Mouse (Mus musculus) ovary, postnatal 10 days (tissue): ENCODE results near the gene Tbc1d16.
A peak's percentile ranks its signal among the peaks of the same experiment; 100 is the strongest.

Experiments
- DNase-seq: peaks from one replicate; pipeline ENCODE4 v3.0.0; 2022; ENCODE audit warnings: low spot score

Gene Tbc1d16

DNA sequence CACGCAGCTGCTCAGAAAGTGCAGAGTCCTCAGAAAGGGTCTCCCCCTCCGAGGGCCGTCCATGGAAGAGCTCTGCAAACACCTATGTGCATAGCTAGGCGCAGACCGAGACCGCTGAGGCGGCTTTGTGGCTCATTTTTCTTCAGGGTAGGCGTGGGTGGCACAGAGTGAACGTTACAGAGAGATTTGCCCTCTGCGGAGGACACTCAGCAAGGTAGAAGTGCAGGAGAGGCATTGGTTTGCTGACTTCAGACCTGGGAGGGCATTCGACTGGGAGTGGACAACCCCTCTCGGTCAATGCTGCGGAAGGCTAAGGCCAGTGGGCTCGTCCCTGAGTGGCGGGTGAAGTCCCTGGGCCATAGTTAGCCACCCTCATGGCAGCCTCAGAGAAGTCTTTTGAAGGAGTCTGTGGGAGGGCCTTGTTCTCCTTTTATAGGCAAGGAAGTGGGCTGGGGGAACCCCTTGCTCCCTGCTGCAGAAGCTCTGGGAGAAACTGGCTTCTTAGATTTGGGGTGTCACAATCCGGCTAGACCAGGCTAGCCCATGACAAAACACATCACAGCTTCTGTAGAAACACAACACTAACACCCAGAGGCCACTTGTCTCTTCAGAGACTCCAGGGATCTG lies 84.8 kb downstream of the Tbc1d16 start:
- DNase-seq, result no peak

- DNase-seq, result no peak
Measured at GRCm38 (mm10) chr11:119142615-119143014, 85.7 kb downstream of the Tbc1d16 start.

DNA sequence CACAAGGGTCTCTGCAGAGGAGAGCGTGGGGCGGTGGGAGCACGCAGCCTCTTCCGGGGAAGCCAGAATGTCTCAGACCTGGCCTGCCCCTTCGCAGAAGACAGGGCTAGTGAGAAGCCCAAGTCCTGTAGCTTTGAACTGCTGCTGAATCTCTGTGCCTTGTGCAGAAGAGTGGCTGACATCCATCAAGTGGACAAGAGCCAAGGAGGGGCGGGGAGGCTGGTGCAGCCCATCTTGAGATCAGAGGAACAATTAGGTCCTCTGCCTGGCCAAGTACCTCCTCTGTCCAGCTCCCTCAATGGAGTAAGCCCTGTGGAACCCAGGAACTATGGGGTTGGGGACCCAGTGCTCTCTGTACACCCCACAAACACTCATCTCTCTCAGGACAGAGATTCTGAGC lies 89.3 kb downstream of the Tbc1d16 start:
- DNase-seq, result no peak

DNA sequence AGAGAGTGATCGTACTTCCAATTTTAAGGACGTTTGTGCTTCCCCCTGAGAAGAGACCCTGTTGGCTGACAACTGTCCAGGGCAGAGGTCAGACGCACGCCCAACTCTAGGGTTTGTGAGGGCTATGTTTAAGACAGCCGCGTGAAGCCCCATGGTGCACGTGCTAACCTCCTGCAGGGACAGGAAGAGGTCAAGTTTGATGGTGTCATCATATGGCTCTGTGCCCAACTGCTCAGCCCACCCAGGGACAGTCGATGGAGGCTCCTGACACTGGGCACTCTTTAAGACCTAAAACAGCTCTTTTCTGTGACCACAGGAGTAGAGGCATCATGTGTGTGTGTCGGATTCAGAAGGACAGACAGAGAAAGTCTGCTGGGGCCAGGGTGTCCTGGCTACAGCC lies 90.1 kb downstream of the Tbc1d16 start:
- DNase-seq, result no peak

GRCm38 (mm10) chr11:119134586-119134985 lies 93.7 kb downstream of the Tbc1d16 start:
- DNase-seq, result no peak

DNA sequence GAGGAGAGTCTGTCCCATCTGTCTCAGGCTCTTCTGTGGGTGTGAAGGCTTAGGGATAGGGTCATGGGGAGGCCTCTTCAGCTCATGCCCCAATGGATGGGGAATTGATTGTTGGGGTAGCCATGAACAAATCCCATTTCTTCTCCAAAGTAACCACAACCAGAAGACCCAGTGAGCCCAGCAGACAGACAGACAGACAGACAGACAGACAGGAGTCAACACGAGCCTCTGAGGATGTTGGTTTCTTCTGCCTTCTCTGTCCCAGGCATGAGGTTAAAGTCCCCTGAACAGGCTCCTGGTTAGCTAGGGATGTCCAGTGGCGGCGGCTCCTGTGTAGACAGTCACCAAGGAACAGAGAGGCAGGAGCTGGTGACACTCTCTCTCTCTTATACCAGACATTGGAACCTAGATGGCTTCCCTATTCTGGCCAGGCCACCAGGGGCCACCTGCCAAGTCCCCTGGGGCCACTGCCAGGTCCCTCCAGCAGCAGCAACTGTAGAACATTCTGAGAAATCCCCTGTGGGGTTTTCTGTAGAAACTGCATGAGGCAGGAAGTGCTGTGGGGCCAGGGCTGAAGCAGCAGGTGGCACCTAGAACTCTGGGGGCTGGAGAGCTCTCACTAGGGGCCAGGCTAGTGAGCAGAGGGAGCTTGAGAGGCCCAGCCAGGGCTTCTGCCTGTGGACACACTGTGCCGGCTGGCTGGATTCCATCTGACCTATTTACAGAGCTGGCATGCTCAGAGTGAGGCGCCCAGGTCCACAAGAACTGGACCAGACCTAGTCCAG lies 94.7 kb downstream of the Tbc1d16 start:
- no peak for DNase-seq

- no peak for DNase-seq
Measured at GRCm38 (mm10) chr11:119132198-119133035, 95.9 kb downstream of the Tbc1d16 start.

- DNase-seq, result no peak
Measured at GRCm38 (mm10) chr11:119130081-119130765, 98.1 kb downstream of the Tbc1d16 start.

DNA sequence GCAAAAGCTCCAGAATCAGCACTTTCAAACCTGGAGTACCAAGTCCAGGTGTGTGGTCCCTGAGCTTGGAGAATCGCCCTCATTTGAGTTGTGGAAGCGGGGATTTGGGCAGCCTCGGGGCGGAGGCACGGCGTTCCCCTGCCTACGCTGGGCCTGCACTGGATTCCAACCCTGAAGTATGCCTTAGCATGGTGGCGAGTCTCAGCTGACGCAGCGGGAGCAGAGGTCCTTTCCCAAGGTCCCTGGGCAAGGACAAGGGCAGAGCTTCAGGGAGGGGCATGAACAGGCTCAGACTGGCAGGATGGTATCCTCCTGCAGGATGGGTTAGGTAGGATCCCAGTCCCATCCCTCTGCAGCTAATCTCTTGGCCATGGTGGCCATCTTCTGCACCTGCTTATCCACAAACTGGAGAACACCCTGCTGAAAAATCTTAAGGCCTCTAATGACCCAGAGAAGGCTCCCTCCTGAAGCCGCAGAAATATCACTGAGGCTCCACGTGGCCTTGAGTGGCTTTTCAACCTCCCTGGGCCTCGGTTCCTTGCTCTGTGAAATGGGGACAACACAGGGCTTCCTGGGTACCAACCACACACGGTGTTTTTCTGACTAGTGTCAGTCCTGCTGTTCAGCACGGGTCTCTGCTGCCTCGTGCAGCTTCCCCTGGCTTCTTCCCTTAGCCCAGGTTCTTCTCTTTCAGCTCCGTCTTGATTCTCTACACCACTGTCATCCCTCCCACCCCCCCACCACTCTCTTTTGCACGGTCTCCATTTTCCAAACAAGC lies 98.8 kb downstream of the Tbc1d16 start:
- DNase-seq, result no peak

- no peak for DNase-seq
Measured at GRCm38 (mm10) chr11:119128668-119129280, 99.5 kb downstream of the Tbc1d16 start.

DNA sequence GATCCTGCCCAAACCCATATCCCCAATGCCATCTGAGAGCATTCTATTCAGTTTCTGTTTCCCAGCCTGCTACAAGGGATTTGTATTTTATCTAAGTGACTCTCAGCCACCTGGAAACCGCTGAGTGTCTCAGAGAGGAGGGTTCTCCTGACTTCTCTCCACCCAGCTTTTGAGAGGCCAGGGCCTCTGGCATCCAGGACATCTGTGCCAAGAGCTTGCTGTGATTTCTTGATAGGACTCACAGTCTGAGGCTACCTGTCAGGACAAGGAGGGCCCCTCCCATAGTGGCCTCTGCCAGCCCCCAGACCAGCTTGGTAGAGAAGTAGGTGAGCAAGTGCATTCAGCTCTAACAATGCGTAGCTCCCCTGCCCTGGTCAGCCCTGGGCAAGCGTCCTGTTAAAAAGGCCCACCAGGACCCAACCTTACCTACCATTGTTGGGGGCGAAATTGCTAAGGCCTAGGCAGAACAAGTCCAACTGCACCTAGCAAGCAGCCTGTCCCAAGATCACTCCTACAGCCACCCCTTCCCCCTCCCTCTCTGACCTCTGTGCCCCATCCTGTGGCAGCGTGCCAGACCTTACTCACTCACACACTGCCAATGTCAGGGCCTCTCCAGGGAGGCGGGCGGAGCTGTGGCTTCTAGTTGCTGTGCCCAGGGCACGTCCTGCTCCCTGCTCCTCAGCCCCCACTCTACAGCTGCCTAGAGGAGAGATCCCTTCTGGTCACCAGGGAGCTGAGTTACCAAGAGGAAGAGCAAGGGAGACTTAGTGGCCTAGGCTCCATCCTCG lies 100.4 kb downstream of the Tbc1d16 start:
- peak; percentile 29 for DNase-seq

DNA sequence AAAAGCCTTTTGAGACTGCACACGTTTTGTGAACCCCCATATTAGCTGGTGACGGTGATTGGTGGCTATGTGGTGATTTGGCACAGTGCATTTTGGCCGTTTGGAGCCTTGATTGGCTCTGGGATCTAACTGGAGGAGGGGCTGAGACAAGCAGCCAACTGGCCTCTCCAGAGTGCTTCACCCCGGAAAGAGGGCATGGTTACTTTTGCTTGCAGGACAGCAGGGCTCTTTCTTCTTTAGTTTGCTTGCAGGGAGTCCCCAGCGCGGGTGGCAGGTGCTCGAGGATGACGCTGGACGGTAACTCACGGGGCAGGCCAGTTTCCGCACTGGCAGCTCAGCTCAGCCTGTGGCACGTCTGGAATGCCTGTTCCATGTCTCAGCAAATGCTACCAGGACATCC lies 101.2 kb downstream of the Tbc1d16 start:
- DNase-seq, result no peak

DNA sequence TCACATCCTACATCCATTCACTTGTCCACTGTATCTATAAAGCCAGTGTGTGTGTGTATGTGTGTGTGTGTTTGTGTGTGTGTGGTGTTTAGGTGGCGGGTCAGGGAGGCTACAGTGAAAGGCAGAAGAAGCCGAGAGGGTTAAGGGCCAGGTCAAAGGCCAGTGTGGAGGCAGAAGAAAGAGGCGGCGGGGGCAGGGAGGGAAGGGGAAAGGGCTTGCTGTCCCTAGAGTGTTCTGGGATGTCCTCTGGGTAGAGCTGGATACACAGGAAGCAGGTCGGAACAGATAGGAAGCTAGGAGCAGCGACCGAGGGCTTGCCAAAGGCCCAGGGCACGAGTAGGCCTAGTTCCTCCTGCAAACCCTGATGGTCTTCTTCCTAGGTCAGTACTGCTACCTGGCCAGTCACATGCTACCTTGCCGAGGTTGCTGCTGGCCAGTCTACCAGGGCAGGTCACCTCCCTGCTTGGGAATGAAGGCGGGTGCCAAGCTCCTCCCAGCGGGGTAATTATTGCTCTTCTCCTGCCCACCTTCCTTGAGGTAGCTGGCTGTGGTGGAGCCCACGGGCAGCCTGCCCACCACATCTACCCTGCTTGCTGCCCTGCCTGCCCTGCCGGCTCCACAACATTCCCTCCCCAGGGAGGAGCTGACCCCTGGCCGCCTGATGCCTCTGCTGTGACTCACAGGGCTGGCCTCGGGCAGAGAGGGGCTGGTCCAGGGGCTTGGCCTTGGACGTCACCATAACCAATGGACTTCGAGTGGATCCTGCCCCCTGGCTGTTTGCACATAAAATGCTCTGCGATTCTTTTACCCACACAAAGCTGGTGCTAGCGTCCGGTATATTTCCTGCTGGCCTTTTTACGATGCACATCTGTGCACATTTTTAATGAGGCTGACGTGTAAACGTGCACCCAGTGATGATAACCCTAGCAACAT lies 102.1 kb downstream of the Tbc1d16 start:
- DNase-seq, result peak; percentile 62

DNA sequence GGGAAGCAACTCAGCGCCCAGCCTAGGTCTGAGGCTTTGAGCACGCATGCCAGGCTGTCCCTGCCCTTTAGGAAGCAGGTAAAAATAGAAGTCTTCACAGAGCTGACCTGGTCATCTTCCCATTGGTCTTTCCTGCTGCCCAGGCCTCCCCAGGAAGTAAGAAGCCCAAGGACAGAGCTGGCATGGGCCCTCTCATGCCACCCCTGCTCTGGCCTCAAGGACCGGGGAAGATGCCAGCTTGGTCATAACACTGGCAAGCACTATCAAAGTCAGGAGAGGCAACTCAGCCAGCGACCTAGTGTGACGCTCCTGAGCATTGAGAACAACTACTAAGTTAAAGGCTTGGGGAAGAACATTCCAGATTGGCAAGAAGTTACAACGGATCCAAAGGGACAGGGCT lies 103.8 kb downstream of the Tbc1d16 start:
- no peak for DNase-seq

DNA sequence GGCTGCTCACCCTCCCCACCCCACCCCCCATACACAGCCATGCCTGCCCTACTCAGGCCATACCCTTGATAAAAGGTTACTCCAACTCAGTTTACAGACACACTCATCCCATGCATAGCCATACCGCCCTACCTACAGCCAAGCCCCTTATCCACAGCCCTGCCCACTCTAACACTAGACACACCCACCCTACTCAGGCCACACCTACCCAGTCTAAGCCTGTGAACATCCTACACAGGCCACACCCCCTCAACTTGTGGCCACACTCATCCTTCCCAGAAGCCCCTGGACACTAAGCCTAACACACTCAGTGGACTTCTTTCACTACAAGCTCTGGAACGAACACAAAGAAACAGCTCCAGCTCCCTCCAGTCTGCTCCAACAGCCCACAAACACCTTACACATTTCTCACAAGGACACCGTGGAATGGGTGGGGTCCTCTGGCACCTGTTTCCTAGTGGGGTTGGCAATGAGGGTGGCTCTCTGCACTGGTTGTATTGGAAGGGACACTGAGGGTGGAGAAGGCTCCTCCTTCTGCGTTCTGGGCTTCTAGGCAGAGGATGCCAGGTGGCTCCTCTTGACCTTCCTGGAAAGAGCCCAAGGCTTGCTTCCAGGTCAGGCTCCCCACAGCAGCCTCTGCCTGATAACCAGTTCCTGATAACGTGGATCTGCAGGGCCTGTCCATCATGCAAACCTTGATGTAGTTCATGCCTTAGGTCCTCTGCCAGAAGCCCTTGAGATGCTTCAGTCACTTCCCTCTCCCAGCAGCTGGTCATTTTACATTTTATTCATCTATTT lies 104.6 kb downstream of the Tbc1d16 start:
- no peak for DNase-seq

DNA sequence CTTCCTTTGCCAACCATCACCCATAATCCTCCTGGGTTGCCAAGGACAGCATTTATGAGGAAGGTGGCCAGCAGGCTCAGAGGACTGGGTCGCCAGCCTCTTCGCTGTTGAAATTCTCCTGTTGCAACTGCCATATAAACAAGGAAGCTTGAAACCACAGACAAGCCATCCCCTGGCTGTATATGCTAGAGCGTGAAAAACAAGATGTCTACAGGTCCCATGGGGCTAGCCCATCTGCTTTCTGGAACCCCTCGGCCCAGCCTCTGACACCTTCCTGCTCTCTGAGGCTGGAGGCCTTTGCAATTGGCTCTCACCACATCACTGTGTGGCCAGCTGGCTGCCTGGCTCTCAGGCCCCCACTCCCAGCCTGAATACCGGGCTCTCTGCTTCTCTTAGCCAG lies 105.9 kb downstream of the Tbc1d16 start:
- no peak for DNase-seq

DNA sequence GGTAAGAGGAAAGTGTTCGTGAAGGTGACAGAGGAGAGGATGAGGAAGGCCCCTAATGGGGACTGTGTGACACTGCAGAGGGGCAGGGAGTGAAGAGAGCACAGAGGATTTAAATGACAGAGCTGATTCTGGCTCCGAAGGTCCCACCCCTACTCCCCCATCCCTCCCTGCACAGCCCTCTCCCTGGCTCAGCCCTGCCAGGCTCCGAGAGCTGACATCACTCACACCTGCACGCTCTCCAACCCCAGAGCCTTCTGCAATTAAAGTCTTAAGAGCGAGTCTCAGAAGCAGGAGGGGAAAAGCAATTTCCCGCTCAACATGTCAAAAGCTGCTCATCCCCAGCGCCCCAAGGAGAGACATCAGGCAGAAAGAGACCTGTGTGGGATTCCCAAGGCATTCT lies 109.4 kb downstream of the Tbc1d16 start:
- no peak for DNase-seq

- DNase-seq, result no peak
Measured at GRCm38 (mm10) chr11:119117945-119118344, 110.4 kb downstream of the Tbc1d16 start.
